10 mouse cellular contexts compared by ENCODE assay signal in genomic region chr10:98751376-98752058, GRCm38 (mm10).
DNase-seq lines count a peak whose midpoint lies in the region; ATAC-seq and TF ChIP-seq lines count a peak whose summit lies in the region.
"Had no signal": no experiment of that assay in that cellular context is flagged by ENCODE, and none has a peak within 500 bp of the region (broad histone marks: within the 10 kb centered on the region; RNA-seq: fewer than 3 reads in every experiment).

No protein-coding gene starts in this region.

- ATAC-seq in hindbrain, postnatal 0 days: peak; percentile 88
- ATAC-seq in hindbrain, embryonic 12.5 days (ENCODE audit: low FRiP score): no peak
- peak; percentile 70; the same call in 1 of the 2 replicates for ATAC-seq in stomach, postnatal 0 days (ENCODE audit: low FRiP score, low TSS enrichment)
- ATAC-seq: liver, postnatal 0 days had no signal

- H3K9me3 ChIP-seq in hindbrain, postnatal 0 days (ENCODE audit: low read length): no peaks in the 10 kb centered on the region
- H3K9me3 ChIP-seq in hindbrain, embryonic 12.5 days (replicated peaks): no peaks in the 10 kb centered on the region
- H3K9me3 ChIP-seq in stomach, postnatal 0 days (ENCODE audit: control insufficient read depth, low read length): no peaks in the 10 kb centered on the region

- 56% methylated on average over 11 of the region's 11 CpGs for WGBS in hindbrain, postnatal 0 days
- 63% methylated on average over 11 of the region's 11 CpGs for WGBS in hindbrain, embryonic 12.5 days
- WGBS in stomach, postnatal 0 days: 40% methylated on average over 11 of the region's 11 CpGs

- no peaks in the 10 kb centered on the region for H3K27me3 ChIP-seq in hindbrain, postnatal 0 days (ENCODE audit: insufficient read depth, low read length)
- no peaks in the 10 kb centered on the region for H3K27me3 ChIP-seq in hindbrain, embryonic 12.5 days
- H3K27me3 ChIP-seq in stomach, postnatal 0 days (ENCODE audit: control insufficient read depth, insufficient read depth, low read length): no peaks in the 10 kb centered on the region

- no peaks in the 10 kb centered on the region for H3K36me3 ChIP-seq in hindbrain, postnatal 0 days (ENCODE audit: insufficient read depth, low read length)
- H3K36me3 ChIP-seq in hindbrain, embryonic 12.5 days: no peaks in the 10 kb centered on the region
- no peaks in the 10 kb centered on the region for H3K36me3 ChIP-seq in stomach, postnatal 0 days (ENCODE audit: control insufficient read depth, insufficient read depth, low read length)

- H3K4me2 ChIP-seq in hindbrain, postnatal 0 days (ENCODE audit: low read depth, low read length): no peak overlapping the region
- H3K4me2 ChIP-seq in hindbrain, embryonic 12.5 days (replicated peaks): no peak overlapping the region
- no peak overlapping the region for H3K4me2 ChIP-seq in stomach, postnatal 0 days (replicated peaks; ENCODE audit: low read depth)

- no peak overlapping the region for H3K4me3 ChIP-seq in hindbrain, postnatal 0 days (ENCODE audit: low read length)
- H3K4me3 ChIP-seq in hindbrain, embryonic 12.5 days: no peak overlapping the region
- no peak overlapping the region for H3K4me3 ChIP-seq in stomach, postnatal 0 days (ENCODE audit: low read depth, low read length)

- H3K9ac ChIP-seq in hindbrain, postnatal 0 days (replicated peaks; ENCODE audit: low read length): no peak overlapping the region
- H3K9ac ChIP-seq in hindbrain, embryonic 12.5 days: no peak overlapping the region
- no peak overlapping the region for H3K9ac ChIP-seq in stomach, postnatal 0 days (ENCODE audit: low read length)
- H3K9ac ChIP-seq: liver, postnatal 0 days had no signal

- peak; percentile 74 to 75 for DNase-seq in cerebellum, postnatal 10 days
- DNase-seq in cerebellum, adult 8-10 months: no peak
- DNase-seq in hindbrain, postnatal 0 days (ENCODE audit: low spot score): peak; percentile 45
- DNase-seq in right cerebral cortex, postnatal 10 days (ENCODE audit: low spot score in 2 of 2): peak; percentile 32 to 33
- no peak for DNase-seq in right cerebral cortex, postnatal 25 days
- DNase-seq in stomach, postnatal 0 days (ENCODE audit: low spot score): no peak
- no peak for DNase-seq in spleen, postnatal 4 days (ENCODE audit: low spot score in 2 of 2)
- DNase-seq: heart, adult 18-20 months; liver, postnatal 0 days had no signal

- no peak overlapping the region for H3K27ac ChIP-seq in hindbrain, postnatal 0 days
- no peak overlapping the region for H3K27ac ChIP-seq in hindbrain, embryonic 12.5 days
- no peak overlapping the region for H3K27ac ChIP-seq in stomach, postnatal 0 days (replicated peaks)

- TF ChIP-seq CTCF in hindbrain, postnatal 0 days (IDR thresholded peaks at IDR 0.05; ENCODE audit: low read depth): no peak
- no peak for TF ChIP-seq CTCF in stomach, postnatal 0 days (IDR thresholded peaks at IDR 0.05; ENCODE audit: low read depth)

- no peak for TF ChIP-seq EP300 in stomach, postnatal 0 days (optimal IDR thresholded peaks at IDR 0.05)

- H3K4me1 ChIP-seq in hindbrain, postnatal 0 days (ENCODE audit: insufficient read depth, low read length): no peaks in the 10 kb centered on the region
- H3K4me1 ChIP-seq in hindbrain, embryonic 12.5 days: 0 out of 2 replicates have a peak, but pooled peaks cover 4% of the 10 kb centered on the region
- H3K4me1 ChIP-seq in stomach, postnatal 0 days (replicated peaks; ENCODE audit: control insufficient read depth, insufficient read depth): no peaks in the 10 kb centered on the region

Comparison
In these comparisons a context has a peak if more than half of its experiments do, and no peak if none do; other contexts are left out.
1. DNase-seq: peak in cerebellum, postnatal 10 days (2 of 2), hindbrain, postnatal 0 days (single experiment) and right cerebral cortex, postnatal 10 days (2 of 2); none in cerebellum, adult 8-10 months (single experiment), right cerebral cortex, postnatal 25 days (single experiment), stomach, postnatal 0 days (single experiment) and spleen, postnatal 4 days (0 of 2).